Mouse (Mus musculus) adrenal gland, postnatal 36 days (tissue): Measurements from ENCODE around the gene Lemd2. TPM values are rescaled to one million over a fixed set of nuclear protein-coding genes. Genes with fewer than 3 reads are reported as not detected.
"Not testable (repeated sequence)": the region's sequence is repeated elsewhere in the genome, so short reads cannot be mapped to it uniquely, and the experiment has no call there.

Experiments
- DNase-seq, 2 experiments: peaks; one replicate each; pipeline ENCODE4 v3.0.0; 2021; ENCODE audit warnings: mixed read lengths in 1 of 2
- long read RNA-seq, 2 experiments: library from polyadenylated mRNA; stranded (forward); transcript quantifications; one replicate each; pipeline ENCODE4 v2.0.0; 2021; ENCODE audit warnings: borderline sequencing depth in 2 of 2
- total RNA-seq, 2 experiments: library from RNA; stranded (reverse); gene quantifications; 2 replicates each; pipeline ENCODE4 v1.2.3; 2021

Gene Lemd2
- total RNA-seq: 10 to 100 TPM; 66.5 to 76.6 TPM
- long read RNA-seq, experiment 1, transcript Lemd2-201 (9 exons, 2,627 nt): major isoform, 332 of 362 reads
- long read RNA-seq, experiment 1, partial matches to known transcripts: 4 of 362 reads
- long read RNA-seq, experiment 1, other reads (novel, unspliced or antisense): 24 of 362 reads
- long read RNA-seq, experiment 2, transcript Lemd2-201 (9 exons, 2,627 nt): major isoform, 45 of 53 reads
- long read RNA-seq, experiment 2, partial matches to known transcripts: 1 of 53 reads
- long read RNA-seq, experiment 2, other reads (novel, unspliced or antisense): 7 of 53 reads

DNA sequence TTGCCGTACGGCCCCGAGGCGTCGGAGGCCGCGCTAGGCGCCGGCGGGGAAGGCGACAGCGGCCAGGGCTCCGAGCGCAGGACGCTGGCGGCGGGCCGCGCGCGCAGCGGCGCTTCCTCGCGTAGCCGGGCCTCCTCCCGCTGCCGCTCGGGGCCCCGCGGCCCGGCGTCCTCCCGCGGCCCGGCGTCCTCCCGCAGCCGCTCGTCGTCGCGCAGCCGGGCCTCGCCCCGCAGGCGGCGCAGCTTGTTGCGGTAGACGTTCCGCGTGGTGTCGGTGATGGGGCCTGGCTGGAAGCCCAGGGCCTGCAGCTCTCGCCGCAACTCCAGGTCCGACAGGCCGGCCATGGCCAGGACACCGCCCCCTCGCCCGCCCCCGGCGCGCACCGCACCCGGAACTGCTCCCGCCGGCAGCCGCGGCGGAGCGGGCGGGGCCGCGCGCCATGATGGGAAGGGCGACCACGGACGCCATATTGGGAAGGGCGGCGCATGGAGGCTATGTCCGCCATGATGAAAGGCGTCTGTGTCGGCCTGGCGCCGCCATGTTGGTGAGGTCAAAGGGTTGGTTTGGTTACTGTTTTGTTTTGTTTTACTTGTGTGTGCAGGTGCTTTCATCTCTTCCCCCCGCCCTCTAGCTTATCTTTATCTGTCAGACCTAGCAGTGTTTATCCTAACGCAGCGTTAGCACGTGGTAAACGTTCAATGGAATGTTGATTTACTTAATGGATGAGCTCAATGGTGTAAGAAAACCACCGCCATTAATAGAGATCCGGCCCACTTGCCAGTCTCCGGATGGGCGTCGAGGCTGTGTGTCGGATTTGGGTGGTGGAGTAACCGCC lies at the start of gene Lemd2:
Gene Lemd2, minus strand, starts transcription at position 395 of the 835 bp plus-strand sequence.
- peak; percentile 98 to 99 for DNase-seq

GRCm38 (mm10) chr17:27251150-27251549 lies 46.9 kb upstream of the Lemd2 start:
- no peak for DNase-seq

- DNase-seq: no peak
Measured at GRCm38 (mm10) chr17:27250461-27250860, 46.2 kb upstream of the Lemd2 start.

GRCm38 (mm10) chr17:27249073-27249472 lies 44.8 kb upstream of the Lemd2 start:
- no peak for DNase-seq

DNA sequence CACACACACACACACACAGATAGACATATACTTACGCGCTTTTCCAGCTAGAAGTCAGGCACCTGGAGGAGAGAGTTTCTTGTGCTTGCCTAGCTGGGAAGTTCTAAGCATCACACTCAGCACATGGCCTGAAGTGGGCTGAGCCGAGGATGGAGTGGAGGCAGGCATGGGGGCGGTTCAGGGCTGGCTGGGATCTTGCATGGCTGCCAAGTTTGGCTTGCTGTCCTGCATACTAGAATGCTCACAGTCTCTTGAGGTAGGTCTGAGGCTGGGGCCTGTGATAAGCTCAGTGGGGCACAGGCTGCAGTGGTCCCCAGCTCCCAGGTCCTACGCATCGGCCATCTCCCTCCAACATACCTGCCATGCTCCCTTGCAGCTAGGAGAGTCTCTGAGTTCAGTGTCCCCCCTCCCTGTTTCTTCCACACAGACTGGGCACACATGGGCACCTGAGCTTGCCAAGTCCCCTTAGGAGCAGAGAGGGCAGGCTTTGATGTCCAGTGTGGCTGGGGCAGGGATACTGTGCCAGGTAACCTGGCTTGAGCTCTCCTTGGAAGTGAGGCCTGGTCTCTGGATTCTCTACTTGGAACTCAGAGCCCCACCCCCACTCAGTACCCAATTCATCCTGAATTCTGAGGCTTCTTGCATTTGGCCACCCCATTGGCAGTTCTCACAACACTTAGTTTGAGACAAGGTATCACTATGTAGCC lies 43.6 kb upstream of the Lemd2 start:
- DNase-seq: no peak

GRCm38 (mm10) chr17:27245851-27246381 lies 41.6 kb upstream of the Lemd2 start:
- DNase-seq: no peak

- DNase-seq: no peak
Measured at GRCm38 (mm10) chr17:27244912-27245311, 40.6 kb upstream of the Lemd2 start.

DNA sequence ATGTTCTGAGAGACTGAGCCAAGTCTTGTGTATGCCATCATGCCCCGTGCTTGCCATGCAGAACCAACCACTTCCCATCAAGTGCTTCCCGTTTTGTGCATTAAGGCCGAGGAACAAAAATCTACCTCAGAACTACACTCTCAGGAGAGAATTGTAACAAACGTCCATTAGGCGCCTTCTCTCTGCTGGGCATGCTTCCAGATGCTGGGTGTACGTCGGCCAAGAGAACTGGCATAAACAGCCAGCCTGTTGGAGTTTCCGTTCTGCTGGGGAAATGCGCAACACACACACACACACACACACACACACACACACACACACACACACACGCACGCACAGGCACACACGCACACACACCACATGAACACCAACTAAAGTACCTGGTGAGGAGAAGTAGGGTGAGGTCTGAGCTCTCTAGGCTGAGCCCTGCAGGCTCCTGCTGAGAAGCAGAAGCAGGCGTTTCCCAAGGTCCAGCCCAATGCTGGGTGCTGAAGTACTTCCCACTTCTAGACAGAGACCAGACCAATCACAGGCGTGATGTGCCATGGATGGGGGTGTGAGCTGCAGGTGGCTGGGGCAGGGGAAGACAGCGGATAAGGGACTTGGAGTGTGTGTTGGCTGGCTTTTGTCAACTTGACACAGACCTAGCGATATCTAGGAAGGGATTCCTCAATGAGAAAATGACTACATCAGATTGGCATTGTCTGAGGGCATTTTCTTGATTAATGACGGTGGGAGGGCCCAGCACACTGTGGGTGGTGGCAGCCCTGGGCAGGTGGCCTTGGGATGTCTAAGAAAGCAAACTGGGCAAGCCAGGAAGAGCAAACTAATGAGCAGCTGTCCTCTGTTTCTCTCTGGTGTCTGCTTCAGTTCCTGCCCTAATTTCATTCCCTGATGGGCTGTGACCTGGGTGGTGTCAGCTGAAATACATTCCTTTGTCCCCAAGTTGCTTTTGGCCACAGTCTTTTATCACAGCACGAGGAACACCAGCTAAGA lies 38.2 kb upstream of the Lemd2 start:
- peak; percentile 81 to 84 for DNase-seq

DNA sequence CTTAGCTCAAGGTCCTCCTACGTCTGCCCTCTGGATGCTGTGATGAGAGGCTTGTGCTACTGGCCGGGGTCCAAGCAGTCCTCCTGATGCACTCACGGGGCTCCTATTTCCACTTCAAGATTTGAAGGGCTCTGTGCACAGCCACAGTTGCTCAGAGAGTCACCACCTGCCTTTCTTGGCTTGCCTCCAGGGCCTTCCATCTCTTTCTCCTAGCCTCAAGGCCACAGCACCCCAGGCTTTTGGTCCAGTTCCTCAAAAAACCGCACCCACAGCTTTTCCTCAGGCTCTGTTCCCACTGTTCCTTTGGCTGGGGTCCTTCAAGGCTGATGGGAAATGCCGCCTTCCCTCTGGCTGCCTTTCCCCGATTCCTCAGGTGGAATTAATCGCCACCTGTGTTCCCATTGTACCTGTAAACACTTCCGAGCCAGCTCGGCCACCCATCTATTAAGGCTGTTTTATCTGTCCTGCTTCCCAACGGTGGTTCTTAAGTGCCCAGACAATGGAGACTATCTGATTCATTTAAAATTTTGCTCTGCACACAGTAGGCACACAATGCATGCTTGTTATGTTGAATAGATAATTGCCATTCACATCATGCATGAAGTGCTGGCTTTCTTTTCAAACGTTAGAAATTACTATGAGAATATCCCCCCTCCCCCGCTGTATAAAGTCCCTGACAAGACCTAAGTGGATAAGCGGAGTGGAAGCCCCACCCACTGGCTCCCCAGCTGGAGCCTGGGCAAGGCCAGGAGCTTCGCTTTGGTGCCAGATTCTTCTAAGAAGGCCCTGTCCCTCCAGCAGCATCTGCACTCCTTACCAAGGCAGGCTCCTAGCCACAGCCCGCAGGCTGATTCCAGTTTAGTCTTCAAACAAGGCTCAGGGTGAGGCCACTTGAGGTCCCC lies 36.5 kb upstream of the Lemd2 start:
- DNase-seq: peak; percentile 51 to 74

DNA sequence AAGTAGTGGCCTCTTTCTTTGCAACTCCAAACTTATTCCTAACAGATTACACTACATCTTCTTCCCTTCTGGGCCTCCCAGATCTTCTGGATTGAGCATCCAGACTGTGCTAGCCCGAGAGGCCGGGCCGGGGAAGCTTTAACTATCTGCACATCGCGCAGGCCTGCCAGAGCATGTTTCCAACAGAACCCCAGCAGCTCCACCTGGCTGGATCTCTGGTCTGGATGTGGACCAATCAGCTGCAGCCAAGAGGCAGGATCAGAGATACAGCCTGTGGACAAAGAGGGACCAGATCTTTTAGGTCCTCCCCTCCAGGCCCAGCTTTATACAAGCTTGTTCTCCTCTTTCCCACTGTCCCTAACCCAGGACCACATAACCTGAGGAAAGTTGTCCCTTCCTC lies 35.7 kb upstream of the Lemd2 start:
- DNase-seq: no peak

DNA sequence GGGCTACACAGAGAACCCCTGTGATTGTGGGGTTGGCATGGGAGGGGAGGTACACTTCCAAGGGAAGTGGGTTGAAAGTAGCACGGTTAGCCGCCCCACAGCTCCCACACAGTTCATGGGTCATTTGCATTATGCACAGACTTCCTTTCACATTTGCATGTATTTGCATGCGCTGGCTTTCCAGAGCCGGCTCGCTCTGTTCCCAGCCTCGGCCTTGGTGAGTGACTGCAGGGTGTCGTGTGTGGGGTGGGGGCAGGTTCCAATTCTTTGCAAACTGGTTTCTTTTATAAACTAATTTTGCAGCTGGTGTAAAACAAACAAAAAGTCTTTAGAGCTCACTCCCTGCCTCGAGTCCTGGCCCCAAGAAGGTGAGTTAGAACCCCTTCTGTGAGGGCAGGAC lies 34.4 kb upstream of the Lemd2 start:
- no peak for DNase-seq

DNA sequence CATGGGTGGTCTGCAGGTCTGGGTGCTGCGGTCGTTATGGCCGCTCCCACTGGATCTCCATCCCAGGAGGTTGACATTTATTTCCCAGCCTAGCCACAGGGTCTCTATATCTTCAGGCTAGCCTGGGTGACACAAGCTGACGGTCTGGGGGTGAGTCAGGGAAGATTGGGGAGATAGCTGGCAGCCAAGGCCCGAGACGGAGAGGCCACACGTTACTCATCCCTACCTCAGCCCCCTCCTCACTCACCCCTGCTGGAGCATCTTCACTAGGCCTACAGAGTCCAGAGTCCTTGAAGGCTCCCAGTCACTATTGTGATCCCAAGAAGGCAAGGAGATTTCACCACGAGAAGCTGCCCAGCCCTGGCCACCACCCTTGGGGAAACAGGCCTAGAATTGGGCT lies 33.5 kb upstream of the Lemd2 start:
- peak; percentile 15 to 51 for DNase-seq

DNA sequence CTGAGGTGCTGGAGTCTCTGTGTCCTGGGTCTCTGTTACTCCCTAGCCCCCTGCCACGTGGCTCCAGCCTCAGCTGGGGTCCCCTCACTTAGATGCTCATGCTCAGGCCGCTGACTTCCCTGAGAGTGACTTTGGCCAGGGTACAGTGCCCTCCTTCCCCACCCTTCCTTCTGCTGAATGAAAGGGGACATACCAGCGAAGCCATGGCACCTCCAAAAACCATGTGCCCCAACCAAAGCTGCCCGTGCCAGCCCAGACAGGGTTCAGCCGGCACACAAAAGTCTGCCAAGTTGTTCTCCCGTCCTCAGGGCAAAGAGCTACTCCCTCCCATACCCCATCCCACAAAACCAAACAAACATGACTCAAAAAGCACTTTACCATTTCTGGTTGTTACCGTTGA lies 29.0 kb upstream of the Lemd2 start:
- no peak for DNase-seq

- no peak for DNase-seq
Measured at GRCm38 (mm10) chr17:27232176-27232575, 27.9 kb upstream of the Lemd2 start.

GRCm38 (mm10) chr17:27231586-27231985 lies 27.3 kb upstream of the Lemd2 start:
- DNase-seq: not testable (repeated sequence)

DNA sequence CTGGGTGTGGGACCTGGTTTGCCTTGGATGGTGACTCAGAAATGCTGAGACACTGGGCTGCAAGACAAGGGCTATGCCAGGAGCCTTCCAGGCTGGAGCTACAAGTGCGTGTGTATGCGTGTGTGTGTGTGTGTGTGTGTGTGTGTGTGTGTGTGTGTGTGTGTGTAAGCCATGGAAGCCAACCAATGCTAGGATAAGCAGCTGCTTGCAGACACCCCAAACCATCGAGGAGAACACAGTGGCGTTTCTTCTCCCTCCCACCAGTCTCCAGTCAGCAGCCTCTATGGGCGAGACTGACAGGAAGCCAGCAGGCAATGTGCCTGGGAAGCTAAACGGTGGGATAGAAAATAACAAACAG lies 26.9 kb upstream of the Lemd2 start:
- DNase-seq: no peak

GRCm38 (mm10) chr17:27230455-27231145 lies 26.3 kb upstream of the Lemd2 start:
- no peak for DNase-seq

DNA sequence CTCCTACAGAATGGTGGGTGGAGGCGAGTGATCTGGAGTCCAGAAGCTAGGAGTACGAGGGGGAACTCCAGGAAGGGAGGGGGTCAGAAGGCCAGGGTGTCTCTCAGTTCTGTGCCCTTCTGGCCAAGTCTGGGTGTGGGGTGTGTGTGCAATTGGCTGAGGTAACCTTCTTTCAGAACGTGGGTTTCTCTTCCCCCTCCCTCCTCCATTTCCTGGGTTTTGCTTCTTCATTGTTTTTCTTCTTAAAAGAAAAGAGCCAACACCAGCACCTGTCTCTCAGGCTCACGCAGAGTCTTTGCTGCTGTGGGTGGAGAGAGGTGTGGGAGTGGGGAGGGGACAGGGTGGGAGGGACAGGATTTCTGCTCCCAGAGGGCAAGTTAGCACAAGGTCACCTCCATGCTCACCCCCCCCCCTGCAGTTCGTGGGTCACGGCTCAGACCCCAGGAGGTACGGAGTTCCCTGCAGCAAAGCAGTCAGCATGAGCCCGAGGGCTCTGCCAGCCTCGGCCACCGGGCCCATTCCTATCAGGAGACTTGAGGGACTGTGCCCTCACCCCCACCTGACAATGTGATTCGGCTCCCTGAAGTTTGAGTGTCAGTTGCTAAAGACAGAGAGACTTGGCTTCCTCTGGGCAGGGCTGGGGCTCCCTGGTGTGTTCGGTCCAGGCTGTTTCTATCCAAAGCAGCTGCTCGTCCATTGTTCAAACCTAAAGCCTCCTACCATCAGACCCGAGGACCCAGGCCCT lies 25.6 kb upstream of the Lemd2 start:
- no peak for DNase-seq
